Mouse (Mus musculus): ENCODE data around the gene Map3k5. TPM values are rescaled to one million over a fixed set of nuclear protein-coding genes. Genes with fewer than 3 reads are reported as not detected.

The Map3k5 gene
- polyA plus RNA-seq, 1 experiment from 2014 or later, result 3.1 TPM

DNA sequence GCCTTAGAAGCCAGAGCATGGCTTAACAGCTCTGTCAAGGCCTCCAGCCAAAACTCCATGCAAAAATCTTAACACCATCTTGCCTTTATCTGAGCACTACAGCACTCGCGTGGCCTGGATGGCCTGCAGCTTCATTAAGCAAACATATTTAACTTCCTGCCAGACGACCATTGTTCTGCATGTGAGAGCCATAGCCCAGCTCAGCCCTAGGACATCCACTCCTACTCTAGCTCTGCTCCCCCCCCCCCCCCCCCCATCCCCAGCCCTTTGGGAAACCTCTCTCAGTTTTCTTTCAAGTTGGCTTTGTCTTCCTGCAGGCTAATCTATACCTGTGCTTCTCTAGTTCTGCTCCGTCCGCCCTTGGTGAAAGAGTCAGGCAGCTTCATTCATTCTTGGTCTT lies 67.7 kb downstream of the Map3k5 start:
- H3K9ac ChIP-seq (replicated peaks; ENCODE audit: low read depth), result no peak overlapping the region
- H3K9me3 ChIP-seq (ENCODE audit: low read length), result no peaks in the 10 kb centered on the region
- DNase-seq (ENCODE audit: low spot score) (no peak), ATAC-seq (no peak)
- WGBS, result 36% methylated on average over 5 of the region's 5 CpGs
- H3K4me1 ChIP-seq (ENCODE audit: insufficient read depth, low read depth, low read length), result no peaks in the 10 kb centered on the region
- H3K4me3 ChIP-seq (ENCODE audit: low read depth, low read length), result no peak overlapping the region
- H3K4me2 ChIP-seq (replicated peaks; ENCODE audit: low read depth, low read length), result no peak overlapping the region
- no peaks in the 10 kb centered on the region for H3K27me3 ChIP-seq (replicated peaks; ENCODE audit: insufficient read depth, low read length)
- TF ChIP-seq CTCF (IDR thresholded peaks at IDR 0.05), result no peak
- no peak for TF ChIP-seq EP300 (IDR thresholded peaks at IDR 0.05)
- no peak overlapping the region for H3K27ac ChIP-seq (ENCODE audit: low read length)
- no peaks in the 10 kb centered on the region for H3K36me3 ChIP-seq (ENCODE audit: insufficient read depth, low read length)

DNA sequence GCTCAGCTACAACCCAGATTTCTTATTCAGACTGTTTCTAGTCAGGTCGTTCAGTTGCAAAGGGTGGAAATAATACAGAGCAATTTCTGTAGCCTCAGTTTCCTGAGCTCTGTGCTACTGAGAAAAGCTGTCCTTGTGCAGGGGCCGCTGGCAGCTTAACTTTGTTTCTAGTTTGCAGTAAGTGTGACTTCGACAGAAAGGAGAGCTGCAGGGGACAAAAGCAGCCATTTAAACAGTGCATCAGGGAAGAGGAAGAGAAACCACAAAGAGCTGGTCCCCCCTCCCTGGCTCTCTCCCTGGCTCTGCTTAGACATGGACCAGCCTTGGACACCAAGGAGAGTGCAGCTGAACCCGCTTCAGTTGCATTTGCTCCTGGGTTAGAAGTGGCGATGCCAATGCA lies 68.7 kb downstream of the Map3k5 start:
- no peaks in the 10 kb centered on the region for H3K27me3 ChIP-seq (replicated peaks; ENCODE audit: insufficient read depth, low read length)
- no peak overlapping the region for H3K4me3 ChIP-seq (ENCODE audit: low read depth, low read length)
- 68% methylated on average over 5 of the region's 5 CpGs for WGBS
- no peak overlapping the region for H3K27ac ChIP-seq (ENCODE audit: low read length)
- TF ChIP-seq EP300 (IDR thresholded peaks at IDR 0.05) (no peak), CTCF (IDR thresholded peaks at IDR 0.05) (no peak)
- H3K36me3 ChIP-seq (ENCODE audit: insufficient read depth, low read length), result no peaks in the 10 kb centered on the region
- no peak overlapping the region for H3K4me2 ChIP-seq (replicated peaks; ENCODE audit: low read depth, low read length)
- no peak for ATAC-seq
- no peak overlapping the region for H3K9ac ChIP-seq (replicated peaks; ENCODE audit: low read depth)
- no peaks in the 10 kb centered on the region for H3K9me3 ChIP-seq (ENCODE audit: low read length)
- no peaks in the 10 kb centered on the region for H3K4me1 ChIP-seq (ENCODE audit: insufficient read depth, low read depth, low read length)
- DNase-seq (ENCODE audit: low spot score), result no peak

DNA sequence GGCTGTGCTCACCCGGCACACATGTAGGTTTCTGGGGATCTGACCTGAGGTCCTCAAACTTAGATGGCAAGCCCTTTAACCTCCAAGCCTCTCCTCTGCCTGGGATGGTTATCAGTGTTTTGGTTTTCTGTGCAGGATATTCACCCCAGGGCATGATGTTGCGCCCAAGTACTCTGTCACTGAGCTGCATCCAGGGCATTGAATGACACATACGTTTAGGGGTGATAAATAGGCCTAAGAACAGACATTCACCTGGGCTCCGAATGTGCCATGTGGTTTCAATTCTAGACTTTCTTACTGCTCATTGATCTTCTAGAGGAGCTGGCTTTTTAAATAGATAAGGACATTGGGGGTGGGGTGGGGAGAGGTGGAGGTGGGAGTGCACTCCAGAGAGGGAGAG lies 70.5 kb downstream of the Map3k5 start:
- no peaks in the 10 kb centered on the region for H3K4me1 ChIP-seq (ENCODE audit: insufficient read depth, low read depth, low read length)
- no peak for TF ChIP-seq CTCF (IDR thresholded peaks at IDR 0.05)
- TF ChIP-seq EP300 (IDR thresholded peaks at IDR 0.05), result no peak
- ATAC-seq (no peak), DNase-seq (ENCODE audit: low spot score) (no peak)
- no peak overlapping the region for H3K9ac ChIP-seq (replicated peaks; ENCODE audit: low read depth)
- H3K9me3 ChIP-seq (ENCODE audit: low read length), result no peaks in the 10 kb centered on the region
- no peak overlapping the region for H3K4me3 ChIP-seq (ENCODE audit: low read depth, low read length)
- no peak overlapping the region for H3K27ac ChIP-seq (ENCODE audit: low read length)
- WGBS, result 64% methylated on average over 4 of the region's 4 CpGs
- H3K4me2 ChIP-seq (replicated peaks; ENCODE audit: low read depth, low read length), result no peak overlapping the region
- no peaks in the 10 kb centered on the region for H3K27me3 ChIP-seq (replicated peaks; ENCODE audit: insufficient read depth, low read length)
- no peaks in the 10 kb centered on the region for H3K36me3 ChIP-seq (ENCODE audit: insufficient read depth, low read length)

DNA sequence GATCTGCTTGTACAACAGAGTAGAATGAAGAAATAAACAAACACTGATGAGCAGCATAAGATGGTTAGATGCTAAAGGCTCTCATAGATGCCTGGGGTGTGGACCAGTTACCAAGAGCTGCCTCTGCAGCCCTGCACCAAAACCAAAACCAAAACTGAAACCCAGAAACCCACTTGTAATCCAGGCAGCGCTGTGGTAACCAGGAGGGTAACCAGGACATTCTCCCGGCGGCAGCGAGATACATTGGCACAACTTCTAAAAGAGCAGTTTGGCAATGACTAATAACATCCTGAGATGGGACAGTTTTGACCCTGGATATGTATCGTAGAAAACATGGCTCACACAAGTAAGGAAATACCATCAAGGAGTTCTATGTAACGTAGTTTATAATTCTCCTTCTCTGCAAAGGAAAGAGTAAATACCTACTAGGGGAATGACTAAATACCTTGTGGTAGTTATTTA lies 71.2 kb downstream of the Map3k5 start:
- no peak for DNase-seq (ENCODE audit: low spot score)
- WGBS, result 65% methylated on average over 6 of the region's 6 CpGs
- Histone ChIP-seq H3K27ac (ENCODE audit: low read length) (no peak overlapping the region), H3K4me3 (ENCODE audit: low read depth, low read length) (no peak overlapping the region), H3K27me3 (replicated peaks; ENCODE audit: insufficient read depth, low read length) (no peaks in the 10 kb centered on the region), H3K9me3 (ENCODE audit: low read length) (no peaks in the 10 kb centered on the region), H3K9ac (replicated peaks; ENCODE audit: low read depth) (no peak overlapping the region), H3K4me2 (replicated peaks; ENCODE audit: low read depth, low read length) (no peak overlapping the region), H3K36me3 (ENCODE audit: insufficient read depth, low read length) (no peaks in the 10 kb centered on the region), H3K4me1 (ENCODE audit: insufficient read depth, low read depth, low read length) (no peaks in the 10 kb centered on the region)
- no peak for TF ChIP-seq EP300 (IDR thresholded peaks at IDR 0.05)
- no peak for TF ChIP-seq CTCF (IDR thresholded peaks at IDR 0.05)
- no peak for ATAC-seq

DNA sequence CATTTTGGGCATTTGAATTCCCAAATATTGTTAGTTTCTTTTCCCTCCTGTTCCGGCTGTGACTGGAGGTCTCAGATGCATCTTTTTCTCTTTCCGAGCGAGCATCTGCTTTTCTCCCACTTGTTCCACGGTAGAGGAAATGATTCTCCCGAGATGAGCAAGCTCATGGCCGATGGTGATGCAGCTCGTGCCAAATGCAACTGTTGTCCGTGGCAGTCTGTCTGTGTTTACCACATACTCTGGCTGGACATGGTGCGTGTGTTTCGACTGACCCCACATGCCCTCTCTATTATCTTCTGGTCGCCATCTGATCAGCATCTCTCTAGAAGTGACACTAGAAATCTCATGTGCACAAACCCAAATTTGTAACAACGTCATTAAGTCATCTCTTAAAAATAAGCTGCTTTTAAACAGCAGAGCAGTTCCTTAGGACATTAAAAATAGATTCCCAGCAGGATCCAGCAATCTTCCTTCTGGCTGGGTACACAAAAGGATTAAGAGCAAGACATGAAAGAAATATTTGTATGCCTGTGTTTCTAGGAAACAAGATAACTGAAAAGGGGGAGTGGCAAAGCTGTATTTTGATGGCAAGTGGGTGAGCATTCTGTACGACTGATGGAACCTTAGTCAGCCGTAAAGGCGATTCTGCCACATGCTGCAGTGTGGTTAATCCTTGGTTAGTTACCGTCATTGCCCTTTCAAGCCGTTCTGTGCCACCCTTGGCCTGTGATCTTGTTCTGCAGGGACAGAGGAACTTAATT lies 72.2 kb downstream of the Map3k5 start:
- no peaks in the 10 kb centered on the region for H3K9me3 ChIP-seq (ENCODE audit: low read length)
- TF ChIP-seq CTCF (IDR thresholded peaks at IDR 0.05) (no peak), EP300 (IDR thresholded peaks at IDR 0.05) (no peak)
- 76% methylated on average over 17 of the region's 17 CpGs for WGBS
- H3K4me1 ChIP-seq (ENCODE audit: insufficient read depth, low read depth, low read length), result no peaks in the 10 kb centered on the region
- H3K4me2 ChIP-seq (replicated peaks; ENCODE audit: low read depth, low read length), result no peak overlapping the region
- DNase-seq (ENCODE audit: low spot score), result no peak
- H3K4me3 ChIP-seq (ENCODE audit: low read depth, low read length), result no peak overlapping the region
- ATAC-seq, result no peak
- no peaks in the 10 kb centered on the region for H3K36me3 ChIP-seq (ENCODE audit: insufficient read depth, low read length)
- H3K27me3 ChIP-seq (replicated peaks; ENCODE audit: insufficient read depth, low read length), result no peaks in the 10 kb centered on the region
- no peak overlapping the region for H3K27ac ChIP-seq (ENCODE audit: low read length)
- no peak overlapping the region for H3K9ac ChIP-seq (replicated peaks; ENCODE audit: low read depth)

DNA sequence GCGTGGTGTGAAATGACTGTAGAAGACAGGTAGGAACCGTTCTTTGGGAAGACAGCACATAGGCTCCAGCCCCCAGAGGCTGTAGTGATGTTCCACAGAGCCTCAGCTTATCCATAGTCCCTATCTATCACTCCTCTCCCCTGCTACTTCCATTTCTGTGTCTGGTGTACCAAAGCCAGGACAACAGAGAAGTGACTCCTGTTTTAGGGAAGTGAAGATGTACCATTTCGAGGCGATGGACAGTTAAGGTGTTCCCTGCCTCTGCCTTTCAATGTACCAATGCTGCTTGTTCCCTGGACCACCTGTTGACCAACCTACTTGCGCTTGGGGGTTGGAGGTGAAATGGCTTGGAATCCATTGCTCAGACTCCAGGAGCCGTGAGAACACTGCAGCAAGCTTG lies 75.0 kb downstream of the Map3k5 start:
- DNase-seq (ENCODE audit: low spot score), result no peak

More for the DNA sequence above, 75.0 kb downstream of the Map3k5 start:
- no peaks in the 10 kb centered on the region for H3K27me3 ChIP-seq (replicated peaks; ENCODE audit: insufficient read depth, low read length)
- H3K9ac ChIP-seq (replicated peaks; ENCODE audit: low read depth), result no peak overlapping the region
- H3K4me2 ChIP-seq (replicated peaks; ENCODE audit: low read depth, low read length), result no peak overlapping the region
- ATAC-seq, result no peak
- H3K36me3 ChIP-seq (ENCODE audit: insufficient read depth, low read length), result no peaks in the 10 kb centered on the region
- no peak overlapping the region for H3K4me3 ChIP-seq (ENCODE audit: low read depth, low read length)
- no peaks in the 10 kb centered on the region for H3K4me1 ChIP-seq (ENCODE audit: insufficient read depth, low read depth, low read length)
- no peaks in the 10 kb centered on the region for H3K9me3 ChIP-seq (ENCODE audit: low read length)
- TF ChIP-seq EP300 (IDR thresholded peaks at IDR 0.05) (no peak), CTCF (IDR thresholded peaks at IDR 0.05) (no peak)
- H3K27ac ChIP-seq (ENCODE audit: low read length), result no peak overlapping the region
- 88% methylated on average over 6 of the region's 6 CpGs for WGBS
